1 mouse cellular context compared by ENCODE assay signal in genomic region chr19:18629589-18629988, GRCm38 (mm10).
TF ChIP-seq lines count a peak whose summit lies in the region.

No protein-coding gene starts in this region.

TF ChIP-seq in CH12.LX, 34 proteins besides CTCF, POLR2A, EP300 and RAD21 (continued from another document):
- TF ChIP-seq TCF12 (IDR thresholded peaks at IDR 0.05; ENCODE audit: low read depth, low read length) (no peak), GABPA (IDR thresholded peaks at IDR 0.05; ENCODE audit: insufficient replicate concordance, low read depth, low read length) (no peak), MYC (IDR thresholded peaks at IDR 0.05; ENCODE audit: low read depth, low read length) (no peak), TBP (conservative IDR thresholded peaks at IDR 0.05; ENCODE audit: low read depth, low read length) (no peak), ZC3H11A (IDR thresholded peaks at IDR 0.05; ENCODE audit: low read depth, low read length) (no peak), ZMIZ1 (IDR thresholded peaks at IDR 0.05; ENCODE audit: low read depth, low read length) (no peak), E2F4 (IDR thresholded peaks at IDR 0.05; ENCODE audit: insufficient replicate concordance, low read depth, low read length) (no peak)
